Mouse (Mus musculus) heart, adult 2 months (tissue): ENCODE results near the gene Cdr2.

Experiments used
- CTCF ChIP-seq: fragments of 200-600 bp; IDR thresholded peaks from 2 replicates; pipeline ENCODE4 v1.8.1; 2022; ENCODE audit warnings: antibody characterized with exemption, mild to moderate bottlenecking, moderate library complexity
- EP300 ChIP-seq: fragments of 200-500 bp; IDR thresholded peaks from 2 replicates; pipeline ENCODE4 v1.6.1; 2011; ENCODE audit warnings: low read depth, low read length, control low read depth; ENCODE audit not compliant: insufficient read depth
- POLR2A ChIP-seq: fragments of 200-500 bp; IDR thresholded peaks from 2 replicates; pipeline ENCODE4 v1.6.1; 2011; ENCODE audit warnings: mild to moderate bottlenecking, low read depth, low read length, control low read depth; ENCODE audit not compliant: insufficient read depth

- TF ChIP-seq CTCF (no peak), POLR2A (no peak), EP300 (no peak)
These were observed 38.1 kb downstream of the Cdr2 start for GRCm38 (mm10) chr7:120943936-120944509.
